Mouse (Mus musculus): ENCODE measurements at regions not wholly inside any gene's neighbourhood (a gene's known extent, or its start where the extent isn't known, plus 50 kb on each side); places are given as distances from the start of the nearest gene placed in this dataset.

DNA sequence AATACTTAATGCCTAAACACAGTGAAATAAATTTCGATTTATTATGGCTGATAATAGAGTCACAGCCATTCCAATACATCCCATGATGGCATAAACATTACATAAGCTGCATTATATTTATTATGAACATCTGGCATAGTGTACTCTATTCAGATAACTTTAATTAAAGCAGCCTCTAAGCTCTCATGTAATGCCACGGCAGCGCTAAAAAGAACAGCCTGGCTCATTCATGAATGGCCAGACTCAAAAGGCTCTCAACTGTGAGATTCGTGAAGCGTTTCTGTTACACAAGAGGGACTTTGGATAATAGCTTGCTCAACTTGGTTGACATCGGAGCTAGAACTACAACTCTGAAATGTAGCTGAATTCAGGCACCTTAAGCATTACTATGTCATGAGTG, 497.1 kb upstream of the Adamts16 start:
- TF ChIP-seq ETS1 (IDR thresholded peaks at IDR 0.05; ENCODE audit: low read depth, low read length): no peak
- TF ChIP-seq MAFK (IDR thresholded peaks at IDR 0.05; ENCODE audit: borderline replicate concordance, low read depth, low read length): no peak
- no peak for TF ChIP-seq GATA1 (IDR thresholded peaks at IDR 0.05; ENCODE audit: low read depth, low read length)
- no peak for TF ChIP-seq TCF12 (IDR thresholded peaks at IDR 0.05; ENCODE audit: low read depth, low read length)
- no peak for TF ChIP-seq TAL1 (IDR thresholded peaks at IDR 0.05; ENCODE audit: low read length)
- no peak for TF ChIP-seq CTCF (IDR thresholded peaks at IDR 0.05 in 2 of 3, conservative IDR thresholded peaks at IDR 0.05 in 1 of 3; ENCODE audit: control insufficient read depth in 1 of 3, insufficient read depth in 1 of 3, low read depth in 2 of 3, low read length in 3 of 3, poor library complexity in 1 of 3, severe bottlenecking in 1 of 3)
- no peak for TF ChIP-seq USF2 (IDR thresholded peaks at IDR 0.05; ENCODE audit: borderline replicate concordance in 1 of 2, insufficient read depth in 1 of 2, low read depth in 1 of 2, low read length in 2 of 2)
- no peak for TF ChIP-seq EP300 (IDR thresholded peaks at IDR 0.05; ENCODE audit: low read depth in 1 of 2, low read length in 2 of 2)
- no peak for TF ChIP-seq ZNF384 (IDR thresholded peaks at IDR 0.05; ENCODE audit: low read depth, low read length)
- no peak for TF ChIP-seq POLR2A (IDR thresholded peaks at IDR 0.05; ENCODE audit: control insufficient read depth in 1 of 2, insufficient read depth in 1 of 2, low read depth in 1 of 2, low read length in 2 of 2, poor library complexity in 1 of 2)
- no peak for TF ChIP-seq MEF2A (IDR thresholded peaks at IDR 0.05; ENCODE audit: extremely low read depth, insufficient replicate concordance, low read depth, low read length, poor library complexity, severe bottlenecking)
- no peak for TF ChIP-seq ZKSCAN1 (IDR thresholded peaks at IDR 0.05; ENCODE audit: low read depth, low read length)
